Mouse (Mus musculus): ENCODE results near the gene Rhoj. TPM values are rescaled to one million over a fixed set of nuclear protein-coding genes. Genes with fewer than 3 reads are reported as not detected.
A peak's percentile ranks its signal among the peaks of the same experiment; 100 is the strongest.
"Not testable (repeated sequence)": the region's sequence is repeated elsewhere in the genome, so short reads cannot be mapped to it uniquely, and the experiment has no call there.

The Rhoj gene
- polyA plus RNA-seq, 1 experiment: 92.2 TPM

DNA sequence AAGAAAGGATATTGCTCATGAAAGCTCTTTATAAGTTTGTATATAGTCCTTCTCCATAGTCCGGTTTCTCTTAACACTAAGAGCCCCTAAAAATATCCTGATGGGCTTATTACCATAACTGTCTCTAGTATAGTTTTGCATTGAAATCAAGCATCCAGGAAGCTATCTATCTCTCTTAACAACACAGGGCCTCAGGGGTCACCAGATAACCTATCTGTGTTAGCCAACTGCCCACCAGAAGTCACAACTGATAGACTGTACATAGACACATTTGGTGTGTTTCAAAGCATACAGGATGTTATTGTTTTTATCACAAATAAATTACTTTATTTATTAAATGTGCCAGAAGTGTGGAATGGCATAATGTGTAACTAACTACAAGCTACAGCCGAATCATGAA lies 21.1 kb downstream of the Rhoj start:
- TF ChIP-seq CTCF (IDR thresholded peaks at IDR 0.05; ENCODE audit: insufficient read depth, low read length) (no peak), POLR2A (IDR thresholded peaks at IDR 0.05; ENCODE audit: borderline replicate concordance, extremely low read depth, low read depth, low read length) (no peak)
- Histone ChIP-seq H3K4me1 (ENCODE audit: control insufficient read depth, insufficient read depth, low read length) (no peaks in the 10 kb centered on the region; the same call in 1 of the 2 replicates), H3K4me3 (replicated peaks; ENCODE audit: extremely low read depth, low read depth, low read length) (no peak overlapping the region)
- DNase-seq: no peak
- 53% methylated on average over 2 of the region's 2 CpGs for WGBS

DNA sequence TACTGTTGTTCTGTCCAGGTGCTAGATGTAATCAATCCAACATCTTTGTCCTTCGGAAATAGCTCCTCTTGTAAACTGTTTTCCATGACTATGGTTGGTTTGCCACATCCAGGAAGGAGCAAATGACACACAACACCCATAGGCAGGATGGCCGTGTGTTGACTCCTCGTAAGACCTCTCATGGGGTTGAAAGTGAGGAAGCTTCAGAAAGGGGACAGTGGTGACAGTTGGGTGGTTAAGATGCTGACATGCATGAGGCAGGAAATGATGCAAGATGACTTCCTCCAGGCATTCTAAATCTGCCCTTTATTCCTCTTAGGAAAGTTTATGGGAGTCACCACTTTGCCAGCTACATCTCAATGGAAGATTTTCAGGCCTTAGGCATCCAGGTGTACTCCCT lies 31.8 kb downstream of the Rhoj start:
- H3K4me3 ChIP-seq (replicated peaks; ENCODE audit: extremely low read depth, low read depth, low read length): no peak overlapping the region
- WGBS: 56% methylated on average over 3 of the region's 3 CpGs
- no peak for TF ChIP-seq CTCF (IDR thresholded peaks at IDR 0.05; ENCODE audit: insufficient read depth, low read length)
- TF ChIP-seq POLR2A (IDR thresholded peaks at IDR 0.05; ENCODE audit: borderline replicate concordance, extremely low read depth, low read depth, low read length): no peak

DNA sequence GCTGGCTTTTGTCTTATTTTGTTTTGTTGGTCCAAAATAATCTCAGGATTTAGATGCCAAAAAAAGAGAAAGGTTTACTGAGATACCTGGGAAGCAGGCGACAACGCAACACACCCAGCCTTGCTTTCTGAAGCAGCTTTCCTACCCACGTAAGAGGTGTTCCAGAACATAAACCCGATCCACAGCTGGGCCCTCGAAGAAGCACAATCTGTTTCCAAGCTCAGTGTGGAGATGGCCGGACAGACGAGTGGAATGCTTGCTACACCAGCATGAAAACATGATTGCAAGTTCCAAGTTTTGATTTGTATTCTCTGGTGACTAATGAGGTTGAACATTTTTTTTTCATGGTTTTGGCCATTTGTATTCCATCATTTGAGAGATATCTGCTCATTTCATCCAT lies 32.2 kb downstream of the Rhoj start:
- DNase-seq: no peak
- TF ChIP-seq POLR2A (IDR thresholded peaks at IDR 0.05; ENCODE audit: borderline replicate concordance, extremely low read depth, low read depth, low read length): no peak
- no peak for TF ChIP-seq CTCF (IDR thresholded peaks at IDR 0.05; ENCODE audit: insufficient read depth, low read length)
- no peak overlapping the region for H3K4me3 ChIP-seq (replicated peaks; ENCODE audit: extremely low read depth, low read depth, low read length)
- WGBS: 87% methylated on average over 7 of the region's 7 CpGs
- H3K4me1 ChIP-seq (ENCODE audit: control insufficient read depth, insufficient read depth, low read length): peaks cover 4% of the 10 kb centered on the region

More for the DNA sequence above, 31.8 kb downstream of the Rhoj start:
- H3K4me1 ChIP-seq (ENCODE audit: control insufficient read depth, insufficient read depth, low read length): peaks cover 4% of the 10 kb centered on the region
- DNase-seq: no peak

DNA sequence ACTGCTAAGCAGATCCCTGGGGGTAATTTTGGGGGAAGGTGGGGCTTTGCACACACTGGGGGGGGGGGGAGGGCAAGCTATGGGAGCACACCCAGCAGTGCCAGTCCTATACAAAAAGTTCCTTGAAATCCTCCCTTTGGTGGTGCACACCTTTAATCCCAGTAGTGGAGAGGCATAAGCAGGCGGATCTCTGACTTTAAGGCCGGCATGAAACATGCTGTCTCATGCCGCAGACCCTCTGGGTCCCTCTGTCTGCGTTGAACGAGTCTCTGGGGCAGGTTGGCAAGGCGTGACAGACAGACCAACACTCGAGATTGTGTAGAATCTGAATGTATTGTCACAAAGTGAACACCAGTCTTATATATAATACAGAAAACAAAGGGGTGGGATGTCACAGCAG lies 40.4 kb downstream of the Rhoj start:
- DNase-seq: no peak
- peaks cover 4% of the 10 kb centered on the region for H3K4me1 ChIP-seq (ENCODE audit: control insufficient read depth, insufficient read depth, low read length)
- TF ChIP-seq POLR2A (IDR thresholded peaks at IDR 0.05; ENCODE audit: borderline replicate concordance, extremely low read depth, low read depth, low read length) (no peak), CTCF (IDR thresholded peaks at IDR 0.05; ENCODE audit: insufficient read depth, low read length) (no peak)
- H3K4me3 ChIP-seq (replicated peaks; ENCODE audit: extremely low read depth, low read depth, low read length): no peak overlapping the region
- 82% methylated on average over 7 of the region's 7 CpGs for WGBS

DNA sequence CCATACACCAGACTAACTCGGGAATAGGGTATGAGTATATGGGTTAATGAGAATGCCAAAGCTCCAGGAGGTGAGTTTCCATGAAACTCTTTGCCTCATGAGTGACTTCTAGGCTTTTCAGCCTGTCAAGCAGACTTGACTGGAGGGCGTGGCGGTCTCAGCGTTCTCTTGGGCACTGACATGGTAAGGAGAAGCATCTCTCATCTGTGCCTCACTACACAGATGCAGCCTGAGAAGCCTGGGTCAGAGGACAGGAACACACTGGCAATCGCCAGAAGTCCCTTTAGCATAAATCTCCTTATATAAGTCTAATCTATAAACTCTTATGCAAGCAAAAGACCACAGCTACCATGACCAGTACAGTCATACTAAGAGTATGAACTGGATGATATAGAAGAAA lies 41.4 kb downstream of the Rhoj start:
- H3K4me3 ChIP-seq (replicated peaks; ENCODE audit: extremely low read depth, low read depth, low read length); DNase-seq; H3K4me1 ChIP-seq (ENCODE audit: control insufficient read depth, insufficient read depth, low read length): not testable (repeated sequence)
- 84% methylated on average over 5 of the region's 5 CpGs for WGBS

DNA sequence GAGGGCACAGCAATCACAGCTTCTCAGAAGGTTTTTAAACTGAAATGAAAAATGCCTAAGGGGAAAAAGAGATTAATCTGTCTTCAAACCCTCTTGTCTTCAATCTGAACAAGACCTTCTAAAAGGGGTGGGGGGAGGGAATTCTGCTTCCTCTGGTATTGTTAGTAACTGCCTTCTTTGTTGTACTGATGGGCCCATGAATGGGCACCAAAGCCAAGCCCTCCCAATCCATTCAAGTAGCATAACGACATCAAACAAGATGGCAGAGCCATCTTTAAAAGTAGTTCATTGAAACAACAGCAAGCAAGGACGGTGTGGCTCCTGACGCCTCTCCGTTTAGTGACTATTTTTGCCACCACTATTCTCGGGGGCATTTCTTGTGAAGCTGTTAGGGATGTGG lies 42.6 kb downstream of the Rhoj start:
- Histone ChIP-seq H3K4me1 (ENCODE audit: control insufficient read depth, insufficient read depth, low read length) (peaks cover 9% of the 10 kb centered on the region), H3K4me3 (replicated peaks; ENCODE audit: extremely low read depth, low read depth, low read length) (no peak overlapping the region)
- no peak for TF ChIP-seq CTCF (IDR thresholded peaks at IDR 0.05; ENCODE audit: insufficient read depth, low read length)
- TF ChIP-seq POLR2A (IDR thresholded peaks at IDR 0.05; ENCODE audit: borderline replicate concordance, extremely low read depth, low read depth, low read length): no peak
- DNase-seq: no peak
- WGBS: 91% methylated on average over 5 of the region's 5 CpGs

DNA sequence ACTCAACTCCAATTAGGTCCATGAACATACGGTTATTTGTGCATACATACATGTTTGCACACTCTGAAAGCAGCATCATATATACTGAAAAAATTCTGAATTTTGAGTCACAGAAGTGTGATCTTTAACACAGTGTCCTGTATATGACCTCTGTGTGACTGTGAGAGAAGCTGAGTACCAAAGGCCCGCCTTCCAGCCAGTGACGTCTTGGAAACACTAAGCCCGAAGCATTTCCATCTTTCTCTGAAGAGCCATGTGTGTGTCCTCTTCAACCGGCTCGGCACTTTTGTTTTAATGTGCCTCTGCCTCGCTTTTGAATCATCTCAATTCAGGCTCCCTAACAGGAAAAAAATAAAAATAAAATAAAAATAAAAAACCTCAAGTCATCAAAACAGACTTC lies 43.7 kb downstream of the Rhoj start:
- H3K4me1 ChIP-seq (ENCODE audit: control insufficient read depth, insufficient read depth, low read length): peaks cover 13% of the 10 kb centered on the region
- no peak for TF ChIP-seq CTCF (IDR thresholded peaks at IDR 0.05; ENCODE audit: insufficient read depth, low read length)
- no peak for TF ChIP-seq POLR2A (IDR thresholded peaks at IDR 0.05; ENCODE audit: borderline replicate concordance, extremely low read depth, low read depth, low read length)
- no peak overlapping the region for H3K4me3 ChIP-seq (replicated peaks; ENCODE audit: extremely low read depth, low read depth, low read length)
- DNase-seq: no peak
- 56% methylated on average over 7 of the region's 7 CpGs for WGBS

DNA sequence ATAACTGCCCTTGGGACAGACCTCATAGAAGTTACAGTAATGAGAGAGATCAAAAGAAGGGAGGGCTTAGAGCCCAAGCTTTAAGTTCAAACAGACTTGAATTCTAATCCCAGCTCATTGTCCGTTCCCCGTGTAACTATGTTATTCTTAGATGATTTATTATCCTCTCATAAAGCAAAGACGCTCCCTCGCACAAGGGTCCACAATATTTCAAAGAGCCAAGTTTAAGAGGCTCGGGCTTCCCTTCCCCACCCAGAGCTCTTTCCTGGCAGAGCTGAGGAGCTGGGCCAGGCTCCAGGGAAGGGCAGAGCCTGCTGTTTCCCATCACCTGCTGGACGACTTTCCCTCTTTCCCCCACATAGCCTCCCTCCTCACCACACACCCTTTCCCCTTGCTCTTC lies 44.3 kb downstream of the Rhoj start:
- H3K4me3 ChIP-seq (replicated peaks; ENCODE audit: extremely low read depth, low read depth, low read length): no peak overlapping the region
- peaks cover 15% of the 10 kb centered on the region for H3K4me1 ChIP-seq (ENCODE audit: control insufficient read depth, insufficient read depth, low read length)
- WGBS: 26% methylated on average over 6 of the region's 6 CpGs
- peak; percentile 39 for DNase-seq
- TF ChIP-seq CTCF (IDR thresholded peaks at IDR 0.05; ENCODE audit: insufficient read depth, low read length) (no peak), POLR2A (IDR thresholded peaks at IDR 0.05; ENCODE audit: borderline replicate concordance, extremely low read depth, low read depth, low read length) (no peak)

DNA sequence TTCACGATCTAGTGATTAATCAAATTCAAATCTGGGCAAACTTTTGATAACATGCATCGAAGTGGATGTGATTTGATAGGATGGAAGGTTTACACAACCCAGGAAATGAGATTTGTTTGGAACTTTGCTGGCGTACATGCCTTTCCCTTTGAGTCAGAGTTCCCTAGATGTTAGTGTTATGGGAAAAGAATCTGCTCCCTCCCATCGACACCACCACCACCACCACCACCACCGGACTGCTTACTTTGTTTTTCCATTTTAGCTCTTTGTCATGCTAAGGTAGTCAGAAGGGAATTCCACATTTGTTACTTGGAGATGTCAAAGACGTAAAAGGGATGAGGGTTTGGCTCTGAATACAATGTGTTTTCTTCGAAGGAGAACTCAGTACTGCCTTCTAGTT lies 46.2 kb downstream of the Rhoj start:
- WGBS: 39% methylated on average over 7 of the region's 7 CpGs
- DNase-seq: no peak
- TF ChIP-seq CTCF (IDR thresholded peaks at IDR 0.05; ENCODE audit: insufficient read depth, low read length) (no peak), POLR2A (IDR thresholded peaks at IDR 0.05; ENCODE audit: borderline replicate concordance, extremely low read depth, low read depth, low read length) (no peak)
- peaks cover 19% of the 10 kb centered on the region for H3K4me1 ChIP-seq (ENCODE audit: control insufficient read depth, insufficient read depth, low read length)
- no peak overlapping the region for H3K4me3 ChIP-seq (replicated peaks; ENCODE audit: extremely low read depth, low read depth, low read length)

DNA sequence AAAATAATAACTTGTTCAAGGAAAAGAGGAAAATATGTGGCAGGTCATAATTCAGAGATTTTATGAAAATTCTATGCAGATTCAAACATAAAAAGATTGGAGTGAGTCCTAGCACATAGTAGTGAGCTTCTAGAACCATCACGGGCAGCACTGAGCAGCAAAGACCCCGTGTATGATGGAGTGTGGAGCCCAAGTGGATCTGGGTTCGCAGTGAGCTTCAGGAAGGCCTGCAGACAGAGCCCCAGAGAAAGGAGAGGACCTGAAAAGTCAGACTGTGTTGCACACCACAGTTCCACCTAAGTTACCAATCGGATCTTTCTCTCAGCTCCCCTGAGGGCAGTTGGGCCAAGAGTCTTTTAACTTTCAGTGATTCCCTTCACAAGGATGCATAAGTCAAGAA lies 49.7 kb downstream of the Rhoj start:
- Histone ChIP-seq H3K4me3 (replicated peaks; ENCODE audit: extremely low read depth, low read depth, low read length) (no peak overlapping the region), H3K4me1 (ENCODE audit: control insufficient read depth, insufficient read depth, low read length) (peaks cover 21% of the 10 kb centered on the region)
- 90% methylated on average over 4 of the region's 4 CpGs for WGBS
- TF ChIP-seq CTCF (IDR thresholded peaks at IDR 0.05; ENCODE audit: insufficient read depth, low read length) (no peak), POLR2A (IDR thresholded peaks at IDR 0.05; ENCODE audit: borderline replicate concordance, extremely low read depth, low read depth, low read length) (no peak)
- no peak for DNase-seq

DNA sequence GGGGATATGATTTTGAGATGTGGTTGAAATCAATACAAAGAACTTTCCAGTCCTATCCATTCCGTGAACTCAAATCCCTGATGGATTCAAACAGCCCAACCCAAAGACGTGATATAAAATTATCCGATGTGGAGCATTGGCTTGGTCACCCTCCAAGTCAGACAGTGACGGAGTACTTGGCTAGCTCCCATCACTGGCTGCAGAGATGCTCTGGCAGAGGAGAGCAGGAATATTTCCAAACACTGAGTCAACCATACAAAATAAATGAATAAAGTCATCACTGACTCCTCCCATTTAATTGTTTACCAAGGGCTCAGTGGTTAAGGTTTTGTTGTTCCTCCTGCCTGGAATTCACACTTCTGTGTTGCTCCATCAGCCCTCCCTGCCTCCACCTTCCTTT lies 50.6 kb downstream of the Rhoj start:
- TF ChIP-seq CTCF (IDR thresholded peaks at IDR 0.05; ENCODE audit: insufficient read depth, low read length) (no peak), POLR2A (IDR thresholded peaks at IDR 0.05; ENCODE audit: borderline replicate concordance, extremely low read depth, low read depth, low read length) (no peak)
- peak; percentile 20 for DNase-seq
- Histone ChIP-seq H3K4me1 (ENCODE audit: control insufficient read depth, insufficient read depth, low read length) (peaks cover 21% of the 10 kb centered on the region), H3K4me3 (replicated peaks; ENCODE audit: extremely low read depth, low read depth, low read length) (no peak overlapping the region)
- WGBS: 49% methylated on average over 4 of the region's 4 CpGs
